Mouse (Mus musculus) liver, adult 2 months (tissue): ENCODE results near the gene Acer3. TPM values are rescaled to one million over a fixed set of nuclear protein-coding genes. Genes with fewer than 3 reads are reported as not detected.
A peak's percentile ranks its signal among the peaks of the same experiment; 100 is the strongest.

Experiments
- DNase-seq: peaks from one replicate; pipeline ENCODE4 v3.0.0-alpha.2; 2011; ENCODE audit warnings: low read depth, low spot score; ENCODE audit errors: extremely low read depth
- H3K27ac ChIP-seq: fragments of 200-500 bp; replicated peaks from 2 replicates; pipeline ENCODE4 v1.5.1; 2012; ENCODE audit warnings: low read depth, mild to moderate bottlenecking, control low read depth, inconsistent platforms, low read length; ENCODE audit not compliant: insufficient read depth
- H3K27me3 ChIP-seq: fragments of 200-500 bp; 2 replicates; pipeline ENCODE4 v1.6.1; 2012; ENCODE audit warnings: mild to moderate bottlenecking, moderate library complexity, low read length, inconsistent platforms; ENCODE audit not compliant: control insufficient read depth, insufficient read depth
- H3K36me3 ChIP-seq: fragments of 200-500 bp; 2 replicates; pipeline ENCODE4 v1.6.1; 2012; ENCODE audit warnings: low read length, inconsistent platforms; ENCODE audit not compliant: control insufficient read depth, insufficient read depth
- H3K4me1 ChIP-seq: fragments of 200-500 bp; 2 replicates; pipeline ENCODE4 v1.6.1; 2011; ENCODE audit warnings: low read length; ENCODE audit not compliant: control insufficient read depth, insufficient read depth
- H3K4me3 ChIP-seq: fragments of 200-500 bp; 2 replicates; pipeline ENCODE4 v1.5.1; 2011; ENCODE audit warnings: low read depth, mild to moderate bottlenecking, control low read depth, low read length, moderate library complexity; ENCODE audit not compliant: insufficient read depth
- H3K79me2 ChIP-seq: fragments of 200-500 bp; 2 replicates; pipeline ENCODE4 v1.6.1; 2012; ENCODE audit warnings: inconsistent platforms, mild to moderate bottlenecking, low read length, moderate library complexity; ENCODE audit not compliant: control insufficient read depth, insufficient read depth
- H3K9ac ChIP-seq: fragments of 200-500 bp; 2 replicates; pipeline ENCODE4 v1.6.1; 2012; ENCODE audit warnings: low read depth, mild to moderate bottlenecking, control low read depth, inconsistent platforms, low read length
- CTCF ChIP-seq: fragments of 200-500 bp; IDR thresholded peaks from 2 replicates; pipeline ENCODE4 v1.5.1; 2011; ENCODE audit warnings: low read depth, low read length, control low read depth
- POLR2A ChIP-seq: fragments of 200-500 bp; IDR thresholded peaks from 2 replicates; pipeline ENCODE4 v1.6.1; 2011; ENCODE audit warnings: low read length, control low read depth; ENCODE audit not compliant: insufficient read depth; ENCODE audit errors: extremely low read depth
- WGBS: fragments of 180-500 bp; shearing (Covaris S2); methylation state at CpG from one replicate; pipeline ENCODE4 v1.1.7; 2018; 5-methylcytosine and 5-hydroxymethylcytosine counted together
- polyA plus RNA-seq: library from polyadenylated mRNA; depleted of rRNA; stranded (reverse); fragments of >200 nt; gene quantifications from 2 replicates; pipeline ENCODE4 v1.2.3, GENCODE M21; 2012
- total RNA-seq: library from RNA; depleted of rRNA; stranded (reverse); fragments of >200 nt; gene quantifications from 2 replicates; pipeline ENCODE4 v1.2.3, GENCODE M21; 2014

Gene Acer3
- total and polyA plus RNA-seq, 2 experiments = 7.4 to 19.7 TPM

- Histone ChIP-seq H3K36me3 (no peaks in the 10 kb centered on the region), H3K27me3 (no peaks in the 10 kb centered on the region), H3K79me2 (no peaks in the 10 kb centered on the region), H3K9ac (no peak overlapping the region), H3K4me3 (no peak overlapping the region), H3K4me1 (peaks cover 3% of the 10 kb centered on the region; the same call in 1 of the 2 replicates), H3K27ac (no peak overlapping the region)
- DNase-seq = no peak
- 65% methylated on average over 3 of the region's 3 CpGs for whole genome bisulfite sequencing
- TF ChIP-seq CTCF (no peak), POLR2A (no peak)
Observed at GRCm38 (mm10) chr7:98342249-98342648, 21.2 kb upstream of the Acer3 start.

DNA sequence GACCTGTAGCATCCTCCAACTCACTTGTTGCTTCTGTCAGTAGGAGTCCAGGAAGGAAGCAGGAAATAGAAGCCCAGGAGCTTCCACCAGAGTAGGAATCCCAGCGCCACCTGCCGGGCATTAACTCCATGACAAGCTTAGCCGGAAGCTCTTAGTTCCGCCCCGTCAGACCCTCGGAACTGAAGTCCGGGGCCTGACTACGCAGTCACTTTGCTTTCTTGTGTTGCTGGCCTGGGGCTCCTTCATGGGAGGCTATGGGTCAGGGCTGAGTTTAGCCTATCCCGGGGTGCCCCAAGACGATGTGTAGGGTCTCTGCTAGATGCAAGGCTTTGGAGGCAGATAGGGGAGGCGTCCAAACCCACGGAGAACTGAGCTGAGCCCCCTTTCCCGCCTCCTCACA lies 20.5 kb upstream of the Acer3 start:
- WGBS = 4% methylated on average over 13 of the region's 13 CpGs
- DNase-seq = peak; percentile 62

DNA sequence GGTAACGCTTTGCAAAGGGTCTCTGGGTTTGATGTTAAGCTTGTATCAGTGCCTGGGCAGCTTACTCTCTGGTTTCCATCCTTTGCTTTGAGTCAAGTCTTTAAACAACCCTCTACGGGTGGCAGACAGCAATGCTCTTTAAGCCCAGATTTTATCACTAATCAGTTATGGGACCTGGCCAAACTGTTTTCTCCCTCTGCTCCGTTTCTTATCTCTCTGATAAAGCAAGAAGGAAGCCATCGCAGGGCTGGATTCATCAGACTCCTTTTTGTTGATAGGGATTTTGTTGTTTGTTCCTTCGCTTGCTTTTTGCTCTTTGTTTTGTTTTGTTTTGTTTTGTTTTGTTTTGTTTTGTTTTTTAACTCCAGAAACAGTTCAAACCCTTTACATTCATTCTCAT lies 19.3 kb upstream of the Acer3 start:
- H3K27me3 ChIP-seq = no peaks in the 10 kb centered on the region
- no peak for DNase-seq
- peaks cover 3% of the 10 kb centered on the region; the same call in 1 of the 2 replicates for H3K4me1 ChIP-seq
- 68% methylated on average over 5 of the region's 5 CpGs for WGBS
- no peak overlapping the region for H3K27ac ChIP-seq
- H3K36me3 ChIP-seq = no peaks in the 10 kb centered on the region
- H3K4me3 ChIP-seq = no peak overlapping the region
- no peaks in the 10 kb centered on the region for H3K79me2 ChIP-seq
- no peak overlapping the region for H3K9ac ChIP-seq
- TF ChIP-seq POLR2A (no peak), CTCF (no peak)

More for the DNA sequence above, 20.5 kb upstream of the Acer3 start:
- H3K4me1 ChIP-seq = peaks cover 3% of the 10 kb centered on the region; the same call in 1 of the 2 replicates
- peak overlapping the region; percentile 83 for H3K9ac ChIP-seq
- H3K4me3 ChIP-seq = peak overlapping the region; percentile 43
- no peaks in the 10 kb centered on the region for H3K36me3 ChIP-seq
- no peak overlapping the region for H3K27ac ChIP-seq
- no peaks in the 10 kb centered on the region for H3K79me2 ChIP-seq
- TF ChIP-seq CTCF = peak; percentile 88
- TF ChIP-seq POLR2A = no peak
- no peaks in the 10 kb centered on the region for H3K27me3 ChIP-seq

GRCm38 (mm10) chr7:98333987-98334386 lies 13.0 kb upstream of the Acer3 start:
- 69% methylated on average over 3 of the region's 3 CpGs for WGBS
- no peak overlapping the region for H3K27ac ChIP-seq
- no peaks in the 10 kb centered on the region for H3K79me2 ChIP-seq
- no peak for DNase-seq
- no peak for TF ChIP-seq CTCF
- TF ChIP-seq POLR2A = no peak
- no peaks in the 10 kb centered on the region for H3K36me3 ChIP-seq
- H3K4me1 ChIP-seq = peaks cover 21% of the 10 kb centered on the region
- H3K27me3 ChIP-seq = no peaks in the 10 kb centered on the region
- H3K9ac ChIP-seq = no peak overlapping the region
- H3K4me3 ChIP-seq = no peak overlapping the region

DNA sequence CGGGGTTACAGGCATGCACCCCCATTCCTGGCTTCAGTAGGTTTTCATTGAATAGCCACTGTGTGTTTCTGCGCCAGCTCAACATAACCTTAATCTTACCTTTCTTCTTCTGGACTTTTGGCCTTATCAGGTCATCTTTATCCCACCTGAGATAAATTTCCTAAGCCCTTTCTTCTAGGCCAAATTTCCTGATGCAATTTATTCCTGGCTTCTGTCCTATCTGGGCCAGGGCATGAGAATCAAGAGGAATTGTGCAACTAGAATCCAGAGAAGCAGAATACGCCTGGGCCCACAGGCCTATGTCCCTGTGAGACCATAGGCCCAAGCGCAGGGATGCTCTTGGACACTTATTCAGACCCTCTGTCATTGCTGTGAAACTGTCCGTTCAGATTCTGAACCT lies 12.5 kb upstream of the Acer3 start:
- TF ChIP-seq CTCF (no peak), POLR2A (no peak)
- H3K4me1 ChIP-seq = peaks cover 21% of the 10 kb centered on the region

DNA sequence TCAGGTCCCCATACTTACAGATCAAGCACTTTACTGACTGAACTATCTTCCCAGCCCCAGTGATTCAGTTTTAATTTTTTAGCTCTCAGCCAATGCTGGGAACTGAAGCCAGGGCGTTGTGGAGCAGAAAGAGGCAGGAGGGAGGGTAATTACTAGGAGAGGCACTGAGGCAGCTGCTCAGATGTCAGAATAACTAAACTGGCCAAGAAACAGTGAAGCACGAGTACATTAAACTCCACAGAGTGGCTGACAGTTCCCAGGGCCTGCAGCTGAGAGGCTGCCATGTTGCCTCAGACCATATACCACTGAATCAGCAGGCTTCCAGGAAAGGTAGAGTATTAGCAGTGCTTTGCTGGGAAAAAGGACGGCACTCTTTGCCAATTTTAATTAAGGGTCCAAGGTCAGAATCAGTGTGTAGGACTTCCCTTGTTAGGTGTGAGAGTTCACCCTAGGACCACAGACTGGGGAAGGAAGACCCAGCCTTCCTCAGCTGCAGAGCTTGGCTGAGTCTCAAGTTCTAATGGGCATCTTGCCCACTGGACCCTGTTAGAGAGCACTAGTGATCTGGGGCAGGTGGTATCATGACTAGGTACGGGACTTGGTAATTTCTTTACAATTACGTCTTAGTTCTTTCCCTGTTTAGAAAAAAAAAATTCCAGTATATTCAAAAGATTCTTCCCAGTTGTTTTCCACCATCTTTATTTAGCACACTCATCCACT lies 11.8 kb upstream of the Acer3 start:
- WGBS = 41% methylated on average over 5 of the region's 5 CpGs

More for the DNA sequence above, 12.5 kb upstream of the Acer3 start:
- 0 out of 2 replicates have a peak overlapping the region, but pooled peaks have one; percentile 22 for H3K27ac ChIP-seq
- H3K79me2 ChIP-seq = no peaks in the 10 kb centered on the region
- no peaks in the 10 kb centered on the region for H3K27me3 ChIP-seq
- no peak overlapping the region for H3K9ac ChIP-seq
- 38% methylated on average over 5 of the region's 5 CpGs for WGBS
- no peaks in the 10 kb centered on the region for H3K36me3 ChIP-seq
- no peak overlapping the region for H3K4me3 ChIP-seq
- DNase-seq = peak; percentile 95

More for the DNA sequence above, 11.8 kb upstream of the Acer3 start:
- Histone ChIP-seq H3K27me3 (no peaks in the 10 kb centered on the region), H3K4me1 (peaks cover 21% of the 10 kb centered on the region), H3K27ac (peak overlapping the region; percentile 22; the same call in 1 of the 2 replicates), H3K9ac (no peak overlapping the region), H3K4me3 (no peak overlapping the region), H3K79me2 (no peaks in the 10 kb centered on the region), H3K36me3 (no peaks in the 10 kb centered on the region)
- peak; percentile 61 for DNase-seq
- no peak for TF ChIP-seq POLR2A
- no peak for TF ChIP-seq CTCF
